Mouse (Mus musculus): ENCODE results near the gene Cd300lb.

- TF ChIP-seq CTCF (IDR thresholded peaks at IDR 0.05; ENCODE audit: borderline replicate concordance, extremely low read depth, insufficient read depth, insufficient read length), result no peak
- TF ChIP-seq POLR2A (IDR thresholded peaks at IDR 0.05; ENCODE audit: borderline replicate concordance, extremely low read depth, insufficient read depth, insufficient read length, poor library complexity, severe bottlenecking), result no peak
Observed at GRCm38 (mm10) chr11:114890542-114890941, 43.6 kb downstream of the Cd300lb start.
